Mouse (Mus musculus) right cerebral cortex, postnatal 36 days (tissue): ENCODE measurements around the gene Hebp1.

Source experiments
- DNase-seq, 2 experiments: peaks; one replicate each; pipeline ENCODE4 v3.0.0; 2022; ENCODE audit warnings: low spot score in 2 of 2, mixed read lengths in 1 of 2

Hebp1 gene

DNA sequence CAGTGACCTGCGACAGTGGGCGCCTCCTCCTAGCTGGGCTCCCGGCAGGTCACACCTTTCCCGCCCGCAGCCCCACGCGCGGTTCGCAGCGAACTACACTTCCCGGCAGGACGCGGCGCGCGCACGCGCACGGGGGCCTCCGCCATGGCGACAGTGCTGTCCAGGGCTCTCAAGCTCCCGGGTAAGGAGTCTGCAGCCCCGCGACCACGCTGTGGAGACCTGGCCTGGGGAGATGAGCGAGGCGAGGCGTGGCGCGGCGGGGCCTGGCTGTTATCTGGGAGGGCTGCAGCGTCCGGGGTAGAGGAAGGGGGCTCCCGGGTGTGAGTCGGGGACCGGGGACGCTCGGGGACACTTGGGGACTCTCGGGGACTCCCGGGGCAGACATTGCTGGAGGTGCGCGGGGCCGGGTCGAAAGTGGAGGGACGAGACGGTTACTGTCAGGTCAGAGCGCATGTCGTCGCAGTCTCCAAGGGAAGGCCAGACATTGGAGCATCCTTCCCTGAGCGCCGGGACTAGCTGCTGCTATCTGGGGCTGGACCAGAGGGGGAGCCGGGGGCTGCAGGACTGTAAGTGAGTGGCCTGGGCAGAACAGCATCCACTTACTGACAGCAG lies at the start of gene Hebp1, which contains the start of gene Fam234b:
Hebp1 (minus strand) TSS at position 102 of the 612 bp plus-strand sequence.
Fam234b (plus strand) TSS at position 57 of the 612 bp plus-strand sequence.
- DNase-seq, result peak; percentile 84 to 86

- no peak for DNase-seq
Measured at GRCm38 (mm10) chr6:135245586-135245985, 47.8 kb upstream of the Hebp1 start.

GRCm38 (mm10) chr6:135240361-135240760 lies 42.5 kb upstream of the Hebp1 start:
- DNase-seq, result no peak

- DNase-seq, result no peak
Measured at GRCm38 (mm10) chr6:135238211-135238610, 40.4 kb upstream of the Hebp1 start.

DNA sequence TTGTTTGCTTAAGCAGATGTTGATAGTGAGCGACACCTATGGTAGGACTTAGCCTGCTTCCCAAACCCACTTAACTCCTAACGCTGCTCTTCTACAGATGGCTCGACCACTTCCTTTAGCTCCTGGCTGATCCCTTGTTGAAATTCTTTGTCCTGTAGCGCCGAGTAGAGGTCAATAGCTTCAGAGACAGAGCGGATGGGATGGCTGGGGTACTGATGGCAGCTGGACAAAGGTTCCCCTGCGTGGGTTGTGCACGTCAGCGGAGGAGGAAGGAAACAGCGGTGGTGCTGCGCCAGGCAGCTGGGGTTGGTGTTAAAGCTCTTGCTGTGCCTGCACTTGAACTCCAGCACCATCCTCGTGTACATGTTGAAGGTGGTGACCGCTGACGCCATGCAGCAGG lies 39.5 kb upstream of the Hebp1 start:
- DNase-seq, result no peak

GRCm38 (mm10) chr6:135236576-135236975 lies 38.8 kb upstream of the Hebp1 start:
- no peak for DNase-seq

GRCm38 (mm10) chr6:135235742-135236141 lies 37.9 kb upstream of the Hebp1 start:
- no peak for DNase-seq

DNA sequence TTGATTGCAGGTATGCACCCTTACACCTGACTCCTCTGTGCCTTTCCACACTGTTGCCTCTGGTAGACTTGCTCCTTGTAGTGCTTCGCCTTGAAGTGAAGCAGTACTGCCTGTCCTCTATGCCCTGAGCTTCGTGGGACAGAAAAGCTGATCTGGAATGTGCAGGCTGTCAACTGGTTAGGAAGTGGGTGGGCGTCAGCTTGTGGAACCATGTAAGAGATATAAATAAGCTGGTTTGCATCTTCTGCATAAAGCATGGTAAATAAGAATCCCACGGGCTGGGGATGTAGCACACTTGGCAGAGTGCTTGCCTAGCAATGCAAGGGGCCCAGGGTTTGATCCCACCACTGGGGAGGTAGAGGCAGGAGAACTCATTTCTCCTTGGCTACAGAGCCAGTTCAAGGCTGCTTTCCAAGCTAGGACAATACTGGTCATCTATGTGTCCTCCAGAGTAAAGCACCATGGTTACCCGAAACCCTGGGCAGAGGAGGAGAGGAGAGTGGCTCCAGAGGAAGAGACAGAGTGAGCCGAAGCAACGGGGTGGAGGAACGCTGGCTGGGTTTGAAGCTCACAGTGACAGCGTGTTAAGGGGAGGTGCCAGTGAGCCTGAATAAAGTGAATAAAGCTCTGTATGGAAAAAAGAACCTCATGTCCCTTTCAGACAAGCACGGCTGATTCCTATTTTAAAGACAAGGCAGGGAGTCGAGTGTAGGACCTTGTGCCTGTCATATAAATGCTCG lies 34.8 kb upstream of the Hebp1 start:
- DNase-seq, result peak; percentile 55 to 72

GRCm38 (mm10) chr6:135230586-135230985 lies 32.8 kb upstream of the Hebp1 start:
- no peak for DNase-seq

DNA sequence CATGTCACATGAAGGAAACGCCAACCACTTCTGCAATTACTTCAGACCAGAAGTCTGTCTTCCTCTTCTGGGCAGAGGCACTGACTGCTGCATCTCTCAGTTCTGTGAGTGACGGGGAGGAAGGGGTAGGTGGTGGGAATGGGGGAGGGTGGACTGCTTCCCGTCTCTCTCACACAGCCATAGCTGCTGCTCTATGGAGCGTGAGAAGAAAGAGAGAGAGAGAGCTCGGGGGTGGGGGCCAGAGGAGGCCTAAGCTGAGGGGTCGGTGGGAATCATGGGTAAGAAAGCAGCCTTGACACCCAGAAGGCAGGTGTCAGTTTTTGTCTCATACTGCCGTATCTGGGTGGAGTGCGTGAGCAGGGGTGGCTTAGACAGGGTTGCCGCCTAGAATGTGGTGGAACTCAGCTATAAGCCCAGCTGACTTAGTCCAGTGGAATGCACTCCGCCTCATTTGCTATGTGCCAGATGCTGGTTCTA lies 30.7 kb upstream of the Hebp1 start:
- no peak for DNase-seq

- DNase-seq, result no peak
Measured at GRCm38 (mm10) chr6:135223786-135224416, 26.1 kb upstream of the Hebp1 start.

GRCm38 (mm10) chr6:135219916-135220315 lies 22.1 kb upstream of the Hebp1 start:
- no peak for DNase-seq

- DNase-seq, result no peak
Measured at GRCm38 (mm10) chr6:135218330-135218729, 20.5 kb upstream of the Hebp1 start.

DNA sequence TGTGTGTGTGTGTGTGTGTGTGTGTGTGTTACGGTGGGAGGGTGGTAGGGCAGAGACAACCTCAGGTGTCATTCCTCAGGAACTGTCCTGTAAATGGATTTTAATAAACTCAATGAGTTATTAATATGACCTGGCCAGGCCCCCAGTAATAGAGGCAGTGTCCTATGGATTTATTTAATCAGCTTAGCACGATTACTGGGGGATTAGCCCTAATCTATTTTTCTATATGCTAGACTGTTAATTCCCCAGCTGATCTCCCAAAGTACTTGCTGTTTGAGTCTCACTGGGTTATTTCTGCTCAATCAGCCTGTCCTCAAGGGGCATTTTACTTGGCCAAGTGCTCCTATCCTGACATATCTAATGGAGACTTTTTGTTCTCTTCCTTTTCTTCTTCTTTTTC lies 14.8 kb upstream of the Hebp1 start:
- no peak for DNase-seq

GRCm38 (mm10) chr6:135211169-135211568 lies 13.3 kb upstream of the Hebp1 start:
- no peak for DNase-seq

DNA sequence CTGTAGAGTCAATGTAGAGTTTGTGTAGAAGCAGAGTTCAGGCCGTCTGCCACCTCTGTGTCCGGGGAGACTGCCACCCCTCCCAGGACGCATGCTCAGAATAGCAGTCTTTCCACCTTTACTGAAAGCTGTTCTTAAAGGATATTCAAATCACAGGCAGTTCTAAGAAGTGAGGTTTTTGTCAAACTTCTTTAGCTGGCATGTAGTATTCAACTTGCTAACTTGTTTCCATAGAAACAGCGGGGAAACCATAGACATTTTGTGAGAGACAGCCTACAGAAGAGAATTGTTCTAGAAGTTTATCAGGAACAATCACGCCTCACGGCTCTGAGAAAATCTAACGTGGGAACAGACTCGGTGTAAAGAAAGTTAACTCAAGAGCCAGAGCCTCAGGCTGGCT lies 9.1 kb upstream of the Hebp1 start:
- no peak for DNase-seq

- DNase-seq, result no peak
Measured at GRCm38 (mm10) chr6:135205802-135206201, 8.0 kb upstream of the Hebp1 start.

GRCm38 (mm10) chr6:135204869-135205268 lies 7.0 kb upstream of the Hebp1 start:
- DNase-seq, result no peak

GRCm38 (mm10) chr6:135203737-135204136 lies 5.9 kb upstream of the Hebp1 start:
- DNase-seq, result peak in 1 of 2 experiments; percentile 28

DNA sequence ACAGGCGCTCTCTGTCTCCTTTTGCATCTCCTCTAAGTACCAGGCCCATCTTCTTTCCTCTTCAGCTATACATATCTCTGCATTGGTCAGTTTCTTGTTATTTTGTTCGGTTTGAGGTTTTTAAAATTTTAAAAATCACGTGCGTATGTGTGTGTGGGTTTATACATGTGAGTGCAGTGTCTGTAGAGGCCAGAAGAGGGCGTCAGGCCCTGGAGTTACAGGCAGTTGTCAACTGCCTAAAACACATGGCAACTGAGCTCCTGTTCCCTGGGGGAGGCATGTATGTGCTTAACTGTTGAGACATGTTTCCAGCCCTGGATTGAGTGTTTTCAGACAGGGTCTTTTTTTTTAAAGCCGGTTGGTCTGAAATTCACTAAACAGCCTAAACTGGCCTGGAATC lies 4.8 kb upstream of the Hebp1 start:
- DNase-seq, result no peak

DNA sequence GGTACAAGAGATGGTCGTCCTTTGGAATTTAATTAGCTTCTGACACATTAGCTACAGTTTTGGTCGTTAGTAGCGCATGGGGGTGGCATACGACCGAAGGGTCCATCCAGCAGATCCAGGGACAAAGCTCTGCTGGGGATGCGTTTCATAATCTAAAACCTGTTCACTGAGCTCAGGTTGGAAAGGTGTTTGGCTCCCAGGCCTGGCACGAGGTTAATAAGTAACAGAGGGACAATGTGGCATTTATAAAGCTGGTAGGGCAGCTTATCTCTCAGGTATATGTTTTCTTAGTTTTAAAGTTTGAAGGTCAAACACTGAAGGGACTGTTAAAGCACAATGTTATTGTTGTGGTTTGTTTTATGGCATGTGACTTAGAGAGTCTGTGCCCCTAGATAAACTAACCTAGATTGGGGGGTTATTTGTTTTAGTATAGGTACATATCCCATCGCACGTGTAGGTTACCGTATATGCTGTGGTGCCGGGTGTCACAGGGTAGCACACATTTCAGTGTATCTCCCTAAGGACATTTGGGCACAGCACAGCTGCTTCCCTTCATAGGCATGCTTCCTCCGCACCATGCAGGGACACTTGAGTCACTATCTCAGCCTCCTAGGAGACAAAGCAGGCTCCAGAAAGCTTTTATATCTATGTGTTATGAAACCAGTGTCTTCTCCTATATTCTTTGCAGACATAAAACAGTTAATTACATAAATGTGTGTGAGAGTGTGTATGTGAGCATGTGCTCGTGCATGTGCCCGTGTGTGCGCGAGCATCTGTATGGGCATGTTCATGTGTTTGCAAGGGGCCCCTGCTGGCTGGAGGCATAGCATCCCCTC lies 2.5 kb upstream of the Hebp1 start:
- peak; percentile 50 to 74 for DNase-seq

DNA sequence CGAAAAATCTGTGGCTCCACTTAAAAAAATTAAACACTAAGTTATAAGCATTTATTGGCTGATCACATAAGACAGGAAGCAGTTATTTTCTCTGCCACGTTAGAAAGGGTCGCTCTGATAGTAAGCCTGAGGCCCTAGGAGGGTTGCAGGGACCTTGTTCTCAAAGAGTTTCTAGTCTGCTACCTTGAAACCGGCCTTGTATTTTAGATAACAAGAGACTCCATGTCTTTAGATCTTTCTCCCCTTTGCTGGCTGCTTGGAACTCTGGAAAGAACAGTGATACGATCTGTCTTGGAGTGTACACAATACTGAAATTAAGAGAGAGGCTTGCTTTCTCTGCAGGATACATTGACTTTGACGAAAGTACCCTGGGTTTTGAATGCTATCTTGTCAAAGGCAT lies 904 bp upstream of the Hebp1 start:
- DNase-seq, result no peak
